Mouse (Mus musculus): ENCODE data around the gene Actg1. TPM values are rescaled to one million over a fixed set of nuclear protein-coding genes. Genes with fewer than 3 reads are reported as not detected.
A peak's percentile ranks its signal among the peaks of the same experiment; 100 is the strongest.

Actg1 gene
- total and polyA plus RNA-seq, 2 experiments, result 68.0 to 158 TPM

GRCm38 (mm10) chr11:120339978-120340513, 8.3 kb downstream of the Actg1 start:
- H3K36me3 ChIP-seq (ENCODE audit: control insufficient read depth, insufficient read depth, low read length), result no peaks in the 10 kb centered on the region; the same call in 1 of the 2 replicates
- no peaks in the 10 kb centered on the region for H3K27me3 ChIP-seq (ENCODE audit: control insufficient read depth, insufficient read depth, low read length)
- H3K4me3 ChIP-seq (ENCODE audit: insufficient read depth, low read depth, low read length), result peak overlapping the region; percentile 50
- peak; percentile 99 for DNase-seq (ENCODE audit: extremely low read depth, low read depth, low spot score)
- H3K9ac ChIP-seq (ENCODE audit: low read depth, low read length), result 0 out of 2 replicates have a peak overlapping the region, but pooled peaks have one; percentile 46
- no peaks in the 10 kb centered on the region for H3K79me2 ChIP-seq (ENCODE audit: control insufficient read depth, insufficient read depth, low read length)
- H3K4me1 ChIP-seq (ENCODE audit: control insufficient read depth, insufficient read depth, low read length), result peaks cover 8% of the 10 kb centered on the region
- no peak for TF ChIP-seq POLR2A (IDR thresholded peaks at IDR 0.05; ENCODE audit: extremely low read depth, insufficient read depth, low read length)
- no peak for TF ChIP-seq CTCF (IDR thresholded peaks at IDR 0.05; ENCODE audit: low read depth, low read length)
- 16% methylated on average over 10 of the region's 10 CpGs for WGBS
- H3K27ac ChIP-seq (replicated peaks; ENCODE audit: insufficient read depth, low read depth, low read length), result peak overlapping the region; percentile 89

GRCm38 (mm10) chr11:120338786-120339185, 9.6 kb downstream of the Actg1 start:
- no peak for DNase-seq (ENCODE audit: extremely low read depth, low read depth, low spot score)
- 90% methylated on average over 3 of the region's 3 CpGs for WGBS

DNA sequence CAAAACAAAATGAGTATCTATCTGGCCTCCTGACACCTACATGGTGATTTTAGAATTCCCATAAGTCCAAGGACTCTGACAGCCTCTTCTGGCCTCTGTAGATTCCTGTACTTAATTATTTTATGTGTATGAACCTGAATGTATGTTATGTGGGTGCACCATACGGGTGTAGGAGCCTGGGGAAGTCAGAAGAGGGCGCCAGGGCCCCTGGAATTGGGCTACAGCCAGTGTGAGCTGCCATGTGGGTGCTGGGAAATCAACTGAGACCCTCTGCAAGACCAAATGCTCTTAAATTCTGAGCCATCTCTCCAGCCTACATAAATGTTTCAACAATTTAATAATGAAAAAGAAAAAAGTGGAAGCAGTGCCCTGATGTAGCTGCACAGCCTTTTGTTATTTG, 10.9 kb downstream of the Actg1 start:
- TF ChIP-seq POLR2A (IDR thresholded peaks at IDR 0.05; ENCODE audit: extremely low read depth, insufficient read depth, low read length) (no peak), CTCF (IDR thresholded peaks at IDR 0.05; ENCODE audit: low read depth, low read length) (peak; percentile 39)
- WGBS, result 87% methylated on average over 2 of the region's 2 CpGs

More at GRCm38 (mm10) chr11:120338786-120339185, 9.6 kb downstream of the Actg1 start:
- peaks cover 6% of the 10 kb centered on the region for H3K4me1 ChIP-seq (ENCODE audit: control insufficient read depth, insufficient read depth, low read length)
- no peaks in the 10 kb centered on the region for H3K79me2 ChIP-seq (ENCODE audit: control insufficient read depth, insufficient read depth, low read length)
- no peak overlapping the region for H3K27ac ChIP-seq (replicated peaks; ENCODE audit: insufficient read depth, low read depth, low read length)
- no peaks in the 10 kb centered on the region for H3K36me3 ChIP-seq (ENCODE audit: control insufficient read depth, insufficient read depth, low read length)
- TF ChIP-seq POLR2A (IDR thresholded peaks at IDR 0.05; ENCODE audit: extremely low read depth, insufficient read depth, low read length) (no peak), CTCF (IDR thresholded peaks at IDR 0.05; ENCODE audit: low read depth, low read length) (no peak)
- H3K27me3 ChIP-seq (ENCODE audit: control insufficient read depth, insufficient read depth, low read length), result no peaks in the 10 kb centered on the region
- H3K4me3 ChIP-seq (ENCODE audit: insufficient read depth, low read depth, low read length), result no peak overlapping the region
- no peak overlapping the region for H3K9ac ChIP-seq (ENCODE audit: low read depth, low read length)

GRCm38 (mm10) chr11:120335431-120336021, 12.8 kb downstream of the Actg1 start:
- no peak for DNase-seq (ENCODE audit: extremely low read depth, low read depth, low spot score)
- H3K4me3 ChIP-seq (ENCODE audit: insufficient read depth, low read depth, low read length), result no peak overlapping the region
- TF ChIP-seq CTCF (IDR thresholded peaks at IDR 0.05; ENCODE audit: low read depth, low read length) (no peak), POLR2A (IDR thresholded peaks at IDR 0.05; ENCODE audit: extremely low read depth, insufficient read depth, low read length) (no peak)
- no peaks in the 10 kb centered on the region for H3K36me3 ChIP-seq (ENCODE audit: control insufficient read depth, insufficient read depth, low read length)
- peaks cover 6% of the 10 kb centered on the region for H3K4me1 ChIP-seq (ENCODE audit: control insufficient read depth, insufficient read depth, low read length)
- no peak overlapping the region for H3K9ac ChIP-seq (ENCODE audit: low read depth, low read length)
- no peak overlapping the region for H3K27ac ChIP-seq (replicated peaks; ENCODE audit: insufficient read depth, low read depth, low read length)
- H3K79me2 ChIP-seq (ENCODE audit: control insufficient read depth, insufficient read depth, low read length), result no peaks in the 10 kb centered on the region
- no peaks in the 10 kb centered on the region for H3K27me3 ChIP-seq (ENCODE audit: control insufficient read depth, insufficient read depth, low read length)
- 83% methylated on average over 6 of the region's 6 CpGs for WGBS

More for the DNA sequence above, 10.9 kb downstream of the Actg1 start:
- H3K79me2 ChIP-seq (ENCODE audit: control insufficient read depth, insufficient read depth, low read length), result no peaks in the 10 kb centered on the region
- no peak overlapping the region for H3K27ac ChIP-seq (replicated peaks; ENCODE audit: insufficient read depth, low read depth, low read length)
- no peaks in the 10 kb centered on the region for H3K27me3 ChIP-seq (ENCODE audit: control insufficient read depth, insufficient read depth, low read length)
- H3K9ac ChIP-seq (ENCODE audit: low read depth, low read length), result no peak overlapping the region
- no peak overlapping the region for H3K4me3 ChIP-seq (ENCODE audit: insufficient read depth, low read depth, low read length)
- no peak for DNase-seq (ENCODE audit: extremely low read depth, low read depth, low spot score)
- H3K36me3 ChIP-seq (ENCODE audit: control insufficient read depth, insufficient read depth, low read length), result no peaks in the 10 kb centered on the region
- H3K4me1 ChIP-seq (ENCODE audit: control insufficient read depth, insufficient read depth, low read length), result peaks cover 6% of the 10 kb centered on the region

GRCm38 (mm10) chr11:120320156-120320555, 28.2 kb downstream of the Actg1 start:
- Histone ChIP-seq H3K4me1 (ENCODE audit: control insufficient read depth, insufficient read depth, low read length) (peaks cover 4% of the 10 kb centered on the region; the same call in 1 of the 2 replicates), H3K9ac (ENCODE audit: low read depth, low read length) (no peak overlapping the region), H3K79me2 (ENCODE audit: control insufficient read depth, insufficient read depth, low read length) (no peaks in the 10 kb centered on the region), H3K27ac (replicated peaks; ENCODE audit: insufficient read depth, low read depth, low read length) (no peak overlapping the region), H3K36me3 (ENCODE audit: control insufficient read depth, insufficient read depth, low read length) (no peaks in the 10 kb centered on the region), H3K27me3 (ENCODE audit: control insufficient read depth, insufficient read depth, low read length) (no peaks in the 10 kb centered on the region), H3K4me3 (ENCODE audit: insufficient read depth, low read depth, low read length) (no peak overlapping the region)
- TF ChIP-seq CTCF (IDR thresholded peaks at IDR 0.05; ENCODE audit: low read depth, low read length), result no peak
- TF ChIP-seq POLR2A (IDR thresholded peaks at IDR 0.05; ENCODE audit: extremely low read depth, insufficient read depth, low read length), result no peak
- DNase-seq (ENCODE audit: extremely low read depth, low read depth, low spot score), result no peak
- WGBS, result 97% methylated on average over 10 of the region's 10 CpGs

DNA sequence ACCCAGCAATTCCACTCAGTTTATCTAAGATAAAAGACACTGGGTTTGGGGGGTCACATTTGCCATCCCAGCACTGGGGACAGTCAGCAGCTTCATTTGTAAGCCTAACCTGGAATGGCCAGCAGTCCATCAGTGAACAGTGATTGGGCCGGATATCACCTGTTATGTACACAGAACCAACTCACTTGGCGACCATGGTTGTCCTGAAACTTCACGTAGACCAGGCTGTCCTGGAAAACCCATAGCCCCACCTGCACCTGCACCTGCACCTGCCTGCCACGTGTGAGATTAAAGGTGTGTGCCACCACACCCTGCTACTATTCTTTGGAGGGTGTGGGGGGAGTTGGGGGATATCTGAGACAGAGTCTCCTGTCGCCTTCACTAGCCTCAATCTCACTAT, 29.0 kb downstream of the Actg1 start:
- Histone ChIP-seq H3K79me2 (ENCODE audit: control insufficient read depth, insufficient read depth, low read length) (no peaks in the 10 kb centered on the region), H3K4me3 (ENCODE audit: insufficient read depth, low read depth, low read length) (no peak overlapping the region), H3K4me1 (ENCODE audit: control insufficient read depth, insufficient read depth, low read length) (peaks cover 4% of the 10 kb centered on the region; the same call in 1 of the 2 replicates), H3K9ac (ENCODE audit: low read depth, low read length) (no peak overlapping the region), H3K27me3 (ENCODE audit: control insufficient read depth, insufficient read depth, low read length) (no peaks in the 10 kb centered on the region), H3K27ac (replicated peaks; ENCODE audit: insufficient read depth, low read depth, low read length) (no peak overlapping the region), H3K36me3 (ENCODE audit: control insufficient read depth, insufficient read depth, low read length) (no peaks in the 10 kb centered on the region)
- TF ChIP-seq POLR2A (IDR thresholded peaks at IDR 0.05; ENCODE audit: extremely low read depth, insufficient read depth, low read length), result no peak
- TF ChIP-seq CTCF (IDR thresholded peaks at IDR 0.05; ENCODE audit: low read depth, low read length), result no peak
- 90% methylated on average over 5 of the region's 5 CpGs for WGBS
- no peak for DNase-seq (ENCODE audit: extremely low read depth, low read depth, low spot score)
